Mouse (Mus musculus): ENCODE measurements around the gene Pds5a. TPM values are rescaled to one million over a fixed set of nuclear protein-coding genes. Genes with fewer than 3 reads are reported as not detected.
"Not testable (repeated sequence)": the region's sequence is repeated elsewhere in the genome, so short reads cannot be mapped to it uniquely, and the experiment has no call there.

Gene Pds5a
- polyA plus RNA-seq, 1 experiment from 2014 or later = 96.1 TPM

DNA sequence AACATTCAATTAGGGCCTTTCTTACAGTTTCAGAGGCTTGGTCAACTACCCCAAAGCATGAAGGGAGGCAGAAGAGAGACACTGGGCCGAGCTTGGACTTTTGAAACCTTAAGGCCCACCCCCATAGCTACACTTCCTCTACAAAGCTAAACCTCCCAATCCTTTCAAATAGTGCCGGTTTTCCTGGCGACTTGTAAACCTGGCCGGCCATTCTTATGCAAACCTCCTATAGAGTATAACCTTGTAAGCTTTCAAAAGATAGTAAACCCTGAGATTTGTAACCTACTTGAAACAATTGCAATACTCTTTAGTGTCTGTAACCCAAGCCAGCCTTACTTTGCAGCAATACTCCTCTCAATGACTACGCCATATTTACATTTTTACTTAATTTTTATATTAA, 2.0 kb upstream of the Pds5a start:
- H3K9ac ChIP-seq (replicated peaks; ENCODE audit: low read depth, low read length) = no peak overlapping the region
- no peaks in the 10 kb centered on the region for H3K9me3 ChIP-seq (ENCODE audit: control insufficient read depth, low read depth, low read length)
- WGBS = 87% methylated on average over 5 of the region's 5 CpGs
- H3K4me3 ChIP-seq (ENCODE audit: low read depth, low read length) = no peak overlapping the region
- no peak for ATAC-seq (ENCODE audit: insufficient number of reproducible peaks, insufficient read depth, low FRiP score, low read depth)
- no peak overlapping the region for H3K4me2 ChIP-seq (replicated peaks; ENCODE audit: low read depth, low read length)
- H3K27ac ChIP-seq (ENCODE audit: low read length) = no peak overlapping the region
- no peaks in the 10 kb centered on the region for H3K27me3 ChIP-seq (ENCODE audit: control insufficient read depth, insufficient read depth, low read length)
- H3K4me1 ChIP-seq (ENCODE audit: control insufficient read depth, insufficient read depth, low read length) = peaks cover 8% of the 10 kb centered on the region; the same call in 1 of the 2 replicates
- no peaks in the 10 kb centered on the region; the same call in 1 of the 2 replicates for H3K36me3 ChIP-seq (ENCODE audit: control insufficient read depth, insufficient read depth, low read length)

GRCm38 (mm10) chr5:65699146-65699545, 1.1 kb upstream of the Pds5a start:
- Histone ChIP-seq H3K4me2 (replicated peaks; ENCODE audit: low read depth, low read length) (peak overlapping the region; percentile 46), H3K4me1 (ENCODE audit: control insufficient read depth, insufficient read depth, low read length) (peaks cover 8% of the 10 kb centered on the region; the same call in 1 of the 2 replicates), H3K9ac (replicated peaks; ENCODE audit: low read depth, low read length) (peak overlapping the region; percentile 98; the same call in 1 of the 2 replicates), H3K27me3 (ENCODE audit: control insufficient read depth, insufficient read depth, low read length) (no peaks in the 10 kb centered on the region), H3K36me3 (ENCODE audit: control insufficient read depth, insufficient read depth, low read length) (peaks cover 5% of the 10 kb centered on the region), H3K4me3 (ENCODE audit: low read depth, low read length) (peak overlapping the region; percentile 98), H3K9me3 (ENCODE audit: control insufficient read depth, low read depth, low read length) (no peaks in the 10 kb centered on the region), H3K27ac (ENCODE audit: low read length) (peak overlapping the region; percentile 98)
- WGBS = 65% methylated on average over 10 of the region's 10 CpGs
- ATAC-seq (ENCODE audit: insufficient number of reproducible peaks, insufficient read depth, low FRiP score, low read depth) = no peak

- Histone ChIP-seq H3K4me3 (ENCODE audit: low read depth, low read length) (peak overlapping the region; percentile 98), H3K36me3 (ENCODE audit: control insufficient read depth, insufficient read depth, low read length) (peaks cover 5% of the 10 kb centered on the region), H3K27ac (ENCODE audit: low read length) (peak overlapping the region; percentile 98), H3K9me3 (ENCODE audit: control insufficient read depth, low read depth, low read length) (no peaks in the 10 kb centered on the region), H3K27me3 (ENCODE audit: control insufficient read depth, insufficient read depth, low read length) (no peaks in the 10 kb centered on the region), H3K4me2 (replicated peaks; ENCODE audit: low read depth, low read length) (peak overlapping the region; percentile 46), H3K9ac (replicated peaks; ENCODE audit: low read depth, low read length) (peak overlapping the region; percentile 98), H3K4me1 (ENCODE audit: control insufficient read depth, insufficient read depth, low read length) (peaks cover 8% of the 10 kb centered on the region; the same call in 1 of the 2 replicates)
- WGBS = 22% methylated on average over 6 of the region's 6 CpGs
- ATAC-seq (ENCODE audit: insufficient number of reproducible peaks, insufficient read depth, low FRiP score, low read depth) = no peak
These were observed 675 bp upstream of the Pds5a start for GRCm38 (mm10) chr5:65698759-65699136.

DNA sequence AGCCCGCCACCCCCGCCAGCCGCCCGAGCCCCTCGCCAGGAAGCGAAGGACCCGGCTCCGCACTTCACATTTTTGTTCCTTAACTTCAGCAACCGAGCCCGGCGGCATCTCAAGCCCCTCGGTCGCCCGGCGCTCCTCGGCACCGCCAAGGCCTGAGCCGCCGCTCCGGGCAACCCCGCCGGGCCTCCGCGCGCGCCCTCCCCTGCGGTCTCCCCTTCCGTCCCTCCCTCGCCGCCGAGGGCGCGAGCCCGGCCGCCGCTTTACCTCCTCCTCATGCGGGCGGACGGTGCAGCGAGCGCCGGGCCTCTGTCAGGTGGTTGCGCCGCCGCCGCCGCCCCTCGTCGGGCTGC, 612 bp downstream of the Pds5a start:
- Histone ChIP-seq H3K9me3 (ENCODE audit: control insufficient read depth, low read depth, low read length) (no peaks in the 10 kb centered on the region), H3K27ac (ENCODE audit: low read length) (peak overlapping the region; percentile 98), H3K4me1 (ENCODE audit: control insufficient read depth, insufficient read depth, low read length) (peaks cover 8% of the 10 kb centered on the region; the same call in 1 of the 2 replicates), H3K4me3 (ENCODE audit: low read depth, low read length) (peak overlapping the region; percentile 98), H3K36me3 (ENCODE audit: control insufficient read depth, insufficient read depth, low read length) (peaks cover 5% of the 10 kb centered on the region), H3K9ac (replicated peaks; ENCODE audit: low read depth, low read length) (peak overlapping the region; percentile 98), H3K27me3 (ENCODE audit: control insufficient read depth, insufficient read depth, low read length) (no peaks in the 10 kb centered on the region), H3K4me2 (replicated peaks; ENCODE audit: low read depth, low read length) (peak overlapping the region; percentile 73)
- peak; percentile 63 for ATAC-seq (ENCODE audit: insufficient number of reproducible peaks, insufficient read depth, low FRiP score, low read depth)
- WGBS = under 1% methylated on average over 45 of the region's 49 CpGs

DNA sequence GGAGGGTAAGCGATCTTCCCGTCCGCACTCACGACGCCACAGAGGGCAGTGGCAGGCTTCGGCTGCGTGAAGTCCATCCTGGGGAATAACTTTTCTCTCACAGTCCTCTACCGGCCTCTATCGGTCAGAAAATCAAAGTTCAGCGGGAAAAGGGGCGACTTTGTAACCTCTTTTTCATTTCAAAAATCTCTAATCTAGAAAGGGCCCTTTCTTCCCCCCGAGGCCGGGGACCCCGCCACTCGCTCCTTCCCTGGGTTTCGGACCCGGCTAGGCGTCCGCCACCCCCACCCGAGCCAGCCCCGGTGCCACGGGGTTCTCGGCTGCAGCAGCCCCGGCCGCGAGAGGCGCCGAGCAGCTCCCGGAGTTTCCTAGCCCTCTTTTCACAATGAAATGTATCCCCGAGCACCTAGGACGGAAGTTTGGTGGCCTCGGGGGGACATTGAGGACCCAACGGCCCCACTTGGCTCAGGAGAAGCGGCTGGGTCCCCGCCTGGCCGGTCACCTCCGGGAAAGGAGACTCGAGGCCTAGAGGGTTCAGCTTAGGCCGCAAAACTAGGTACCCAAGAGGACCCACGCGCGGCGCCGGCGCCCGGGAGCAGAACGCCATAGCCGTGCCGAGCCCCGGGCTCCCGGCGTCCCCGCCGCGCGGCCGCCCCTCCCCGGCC, 1.1 kb downstream of the Pds5a start:
- no peaks in the 10 kb centered on the region for H3K27me3 ChIP-seq (ENCODE audit: control insufficient read depth, insufficient read depth, low read length)
- no peak for ATAC-seq (ENCODE audit: insufficient number of reproducible peaks, insufficient read depth, low FRiP score, low read depth)
- H3K4me1 ChIP-seq (ENCODE audit: control insufficient read depth, insufficient read depth, low read length) = peaks cover 8% of the 10 kb centered on the region; the same call in 1 of the 2 replicates
- peak overlapping the region; percentile 98 for H3K9ac ChIP-seq (replicated peaks; ENCODE audit: low read depth, low read length)
- peak overlapping the region; percentile 98 for H3K27ac ChIP-seq (ENCODE audit: low read length)
- peaks cover 5% of the 10 kb centered on the region for H3K36me3 ChIP-seq (ENCODE audit: control insufficient read depth, insufficient read depth, low read length)
- 1% methylated on average over 58 of the region's 58 CpGs for WGBS
- peak overlapping the region; percentile 73 for H3K4me2 ChIP-seq (replicated peaks; ENCODE audit: low read depth, low read length)
- H3K4me3 ChIP-seq (ENCODE audit: low read depth, low read length) = peak overlapping the region; percentile 98
- H3K9me3 ChIP-seq (ENCODE audit: control insufficient read depth, low read depth, low read length) = no peaks in the 10 kb centered on the region

GRCm38 (mm10) chr5:65694076-65694475, 4.0 kb downstream of the Pds5a start:
- peaks cover 14% of the 10 kb centered on the region for H3K36me3 ChIP-seq (ENCODE audit: control insufficient read depth, insufficient read depth, low read length)
- not testable (repeated sequence) for H3K9me3 ChIP-seq (ENCODE audit: control insufficient read depth, low read depth, low read length); H3K27ac ChIP-seq (ENCODE audit: low read length); H3K9ac ChIP-seq (replicated peaks; ENCODE audit: low read depth, low read length); H3K27me3 ChIP-seq (ENCODE audit: control insufficient read depth, insufficient read depth, low read length); ATAC-seq (ENCODE audit: insufficient number of reproducible peaks, insufficient read depth, low FRiP score, low read depth); H3K4me1 ChIP-seq (ENCODE audit: control insufficient read depth, insufficient read depth, low read length); H3K4me2 ChIP-seq (replicated peaks; ENCODE audit: low read depth, low read length); H3K4me3 ChIP-seq (ENCODE audit: low read depth, low read length)
- 73% methylated on average over 3 of the region's 3 CpGs for whole genome bisulfite sequencing

- no peaks in the 10 kb centered on the region for H3K27me3 ChIP-seq (ENCODE audit: control insufficient read depth, insufficient read depth, low read length)
- no peak overlapping the region for H3K4me3 ChIP-seq (ENCODE audit: low read depth, low read length)
- no peak overlapping the region for H3K4me2 ChIP-seq (replicated peaks; ENCODE audit: low read depth, low read length)
- no peaks in the 10 kb centered on the region for H3K9me3 ChIP-seq (ENCODE audit: control insufficient read depth, low read depth, low read length)
- H3K27ac ChIP-seq (ENCODE audit: low read length) = no peak overlapping the region
- H3K36me3 ChIP-seq (ENCODE audit: control insufficient read depth, insufficient read depth, low read length) = peaks cover 16% of the 10 kb centered on the region
- H3K4me1 ChIP-seq (ENCODE audit: control insufficient read depth, insufficient read depth, low read length) = peaks cover 6% of the 10 kb centered on the region; the same call in 1 of the 2 replicates
- ATAC-seq (ENCODE audit: insufficient number of reproducible peaks, insufficient read depth, low FRiP score, low read depth) = no peak
- H3K9ac ChIP-seq (replicated peaks; ENCODE audit: low read depth, low read length) = no peak overlapping the region
These were observed 5.1 kb downstream of the Pds5a start for GRCm38 (mm10) chr5:65693018-65693417.

DNA sequence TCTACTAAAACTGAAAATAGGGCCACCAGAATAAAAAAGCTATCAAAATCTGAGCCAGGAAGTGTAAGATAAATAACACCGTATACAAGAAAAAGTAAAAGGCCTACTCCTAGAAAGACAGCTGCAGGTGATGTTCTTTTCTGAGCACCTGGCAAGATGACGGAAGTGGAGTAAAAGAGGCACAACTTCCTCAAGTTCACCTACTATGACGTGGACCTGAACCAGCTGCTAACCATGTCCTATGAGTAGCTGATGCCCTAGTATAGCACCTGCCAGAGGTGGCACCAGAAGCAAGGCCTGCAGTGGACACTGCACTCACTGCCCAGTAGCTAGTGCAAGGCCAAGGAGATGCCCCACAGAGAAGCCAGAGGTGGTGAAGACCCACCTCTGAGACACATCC, 9.3 kb downstream of the Pds5a start:
- no peaks in the 10 kb centered on the region for H3K9me3 ChIP-seq (ENCODE audit: control insufficient read depth, low read depth, low read length)

GRCm38 (mm10) chr5:65686806-65687205, 11.3 kb downstream of the Pds5a start:
- no peaks in the 10 kb centered on the region for H3K27me3 ChIP-seq (ENCODE audit: control insufficient read depth, insufficient read depth, low read length)
- peaks cover 18% of the 10 kb centered on the region for H3K36me3 ChIP-seq (ENCODE audit: control insufficient read depth, insufficient read depth, low read length)
- no peak overlapping the region for H3K9ac ChIP-seq (replicated peaks; ENCODE audit: low read depth, low read length)
- H3K4me1 ChIP-seq (ENCODE audit: control insufficient read depth, insufficient read depth, low read length) = no peaks in the 10 kb centered on the region
- no peak overlapping the region for H3K27ac ChIP-seq (ENCODE audit: low read length)
- WGBS = 79% methylated on average over 3 of the region's 3 CpGs
- ATAC-seq (ENCODE audit: insufficient number of reproducible peaks, insufficient read depth, low FRiP score, low read depth) = no peak
- no peak overlapping the region for H3K4me2 ChIP-seq (replicated peaks; ENCODE audit: low read depth, low read length)
- no peaks in the 10 kb centered on the region for H3K9me3 ChIP-seq (ENCODE audit: control insufficient read depth, low read depth, low read length)
- no peak overlapping the region for H3K4me3 ChIP-seq (ENCODE audit: low read depth, low read length)

More for the DNA sequence above, 9.3 kb downstream of the Pds5a start:
- H3K9ac ChIP-seq (replicated peaks; ENCODE audit: low read depth, low read length) = no peak overlapping the region
- 70% methylated on average over 3 of the region's 3 CpGs for WGBS
- H3K4me2 ChIP-seq (replicated peaks; ENCODE audit: low read depth, low read length) = no peak overlapping the region
- H3K4me1 ChIP-seq (ENCODE audit: control insufficient read depth, insufficient read depth, low read length) = no peaks in the 10 kb centered on the region
- no peak overlapping the region for H3K4me3 ChIP-seq (ENCODE audit: low read depth, low read length)
- no peaks in the 10 kb centered on the region for H3K27me3 ChIP-seq (ENCODE audit: control insufficient read depth, insufficient read depth, low read length)
- no peak for ATAC-seq (ENCODE audit: insufficient number of reproducible peaks, insufficient read depth, low FRiP score, low read depth)
- H3K27ac ChIP-seq (ENCODE audit: low read length) = no peak overlapping the region
- peaks cover 15% of the 10 kb centered on the region for H3K36me3 ChIP-seq (ENCODE audit: control insufficient read depth, insufficient read depth, low read length)
